Mouse (Mus musculus): ENCODE measurements around the gene Tnfrsf13c. TPM values are rescaled to one million over a fixed set of nuclear protein-coding genes. Genes with fewer than 3 reads are reported as not detected.
"Not testable (repeated sequence)": the region's sequence is repeated elsewhere in the genome, so short reads cannot be mapped to it uniquely, and the experiment has no call there.

The Tnfrsf13c gene
- polyA plus RNA-seq, 1 experiment from 2014 or later, result not detected

GRCm38 (mm10) chr15:82255248-82255647 lies 31.1 kb upstream of the Tnfrsf13c start:
- H3K36me3 ChIP-seq (ENCODE audit: control insufficient read depth, insufficient read depth, low read length), result no peaks in the 10 kb centered on the region
- DNase-seq, result peak; percentile 60
- H3K4me1 ChIP-seq (ENCODE audit: control insufficient read depth, insufficient read depth, low read length), result peaks cover 28% of the 10 kb centered on the region
- ATAC-seq (ENCODE audit: low FRiP score, low TSS enrichment), result no peak
- peak overlapping the region; percentile 90 for H3K27ac ChIP-seq (replicated peaks; ENCODE audit: low read depth, low read length)
- peak overlapping the region; percentile 61 for H3K4me2 ChIP-seq (ENCODE audit: low read length)
- H3K4me3 ChIP-seq (replicated peaks; ENCODE audit: low read depth, low read length), result peak overlapping the region; percentile 53; the same call in 1 of the 2 replicates
- no peaks in the 10 kb centered on the region for H3K9me3 ChIP-seq (ENCODE audit: control insufficient read depth, low read length)
- no peak overlapping the region for H3K9ac ChIP-seq (replicated peaks; ENCODE audit: low read length)
- 47% methylated on average over 4 of the region's 4 CpGs for WGBS
- H3K27me3 ChIP-seq (ENCODE audit: control insufficient read depth, insufficient read depth, low read length), result no peaks in the 10 kb centered on the region

GRCm38 (mm10) chr15:82252097-82252496 lies 27.9 kb upstream of the Tnfrsf13c start, which contains the start of gene 1500009C09Rik:
1500009C09Rik (plus strand) TSS chr15:82252397.
- DNase-seq, result no peak
- Histone ChIP-seq H3K4me1 (ENCODE audit: control insufficient read depth, insufficient read depth, low read length) (peaks cover 23% of the 10 kb centered on the region), H3K4me3 (replicated peaks; ENCODE audit: low read depth, low read length) (no peak within 1 kb of the TSS), H3K27ac (replicated peaks; ENCODE audit: low read depth, low read length) (no peak within 1 kb of the TSS), H3K27me3 (ENCODE audit: control insufficient read depth, insufficient read depth, low read length) (no peaks in the 10 kb centered on the region), H3K36me3 (ENCODE audit: control insufficient read depth, insufficient read depth, low read length) (no peaks in the 10 kb centered on the region), H3K9me3 (ENCODE audit: control insufficient read depth, low read length) (no peaks in the 10 kb centered on the region), H3K9ac (replicated peaks; ENCODE audit: low read length) (no peak within 1 kb of the TSS), H3K4me2 (ENCODE audit: low read length) (no peak within 1 kb of the TSS)
- WGBS, result 92% methylated on average over 6 of the region's 6 CpGs
- ATAC-seq (ENCODE audit: low FRiP score, low TSS enrichment), result no peak

- peaks cover 18% of the 10 kb centered on the region for H3K4me1 ChIP-seq (ENCODE audit: control insufficient read depth, insufficient read depth, low read length)
- no peaks in the 10 kb centered on the region for H3K27me3 ChIP-seq (ENCODE audit: control insufficient read depth, insufficient read depth, low read length)
- DNase-seq (no peak), ATAC-seq (ENCODE audit: low FRiP score, low TSS enrichment) (no peak)
- H3K4me2 ChIP-seq (ENCODE audit: low read length), result no peak overlapping the region
- H3K9ac ChIP-seq (replicated peaks; ENCODE audit: low read length), result no peak overlapping the region
- no peak overlapping the region for H3K4me3 ChIP-seq (replicated peaks; ENCODE audit: low read depth, low read length)
- no peaks in the 10 kb centered on the region for H3K9me3 ChIP-seq (ENCODE audit: control insufficient read depth, low read length)
- 98% methylated on average over 3 of the region's 3 CpGs for WGBS
- H3K27ac ChIP-seq (replicated peaks; ENCODE audit: low read depth, low read length), result no peak overlapping the region
- H3K36me3 ChIP-seq (ENCODE audit: control insufficient read depth, insufficient read depth, low read length), result no peaks in the 10 kb centered on the region
Observed at GRCm38 (mm10) chr15:82251579-82251978, 27.4 kb upstream of the Tnfrsf13c start.

GRCm38 (mm10) chr15:82247131-82247776 lies 23.1 kb upstream of the Tnfrsf13c start:
- peaks cover 5% of the 10 kb centered on the region; the same call in 1 of the 2 replicates for H3K4me1 ChIP-seq (ENCODE audit: control insufficient read depth, insufficient read depth, low read length)
- WGBS, result 84% methylated on average over 3 of the region's 3 CpGs
- no peak overlapping the region for H3K27ac ChIP-seq (replicated peaks; ENCODE audit: low read depth, low read length)
- H3K27me3 ChIP-seq (ENCODE audit: control insufficient read depth, insufficient read depth, low read length), result no peaks in the 10 kb centered on the region
- H3K9me3 ChIP-seq (ENCODE audit: control insufficient read depth, low read length), result no peaks in the 10 kb centered on the region
- no peak overlapping the region for H3K9ac ChIP-seq (replicated peaks; ENCODE audit: low read length)
- ATAC-seq (ENCODE audit: low FRiP score, low TSS enrichment) (no peak), DNase-seq (no peak)
- no peak overlapping the region for H3K4me2 ChIP-seq (ENCODE audit: low read length)
- no peak overlapping the region for H3K4me3 ChIP-seq (replicated peaks; ENCODE audit: low read depth, low read length)
- H3K36me3 ChIP-seq (ENCODE audit: control insufficient read depth, insufficient read depth, low read length), result no peaks in the 10 kb centered on the region

- Histone ChIP-seq H3K4me3 (replicated peaks; ENCODE audit: low read depth, low read length) (peak overlapping the region; percentile 73), H3K27ac (replicated peaks; ENCODE audit: low read depth, low read length) (0 out of 2 replicates have a peak overlapping the region, but pooled peaks have one; percentile 46), H3K4me2 (ENCODE audit: low read length) (peak overlapping the region; percentile 77)
- WGBS, result 25% methylated on average over 9 of the region's 9 CpGs
- not testable (repeated sequence) for DNase-seq; H3K36me3 ChIP-seq (ENCODE audit: control insufficient read depth, insufficient read depth, low read length); H3K9ac ChIP-seq (replicated peaks; ENCODE audit: low read length); H3K9me3 ChIP-seq (ENCODE audit: control insufficient read depth, low read length); H3K27me3 ChIP-seq (ENCODE audit: control insufficient read depth, insufficient read depth, low read length); H3K4me1 ChIP-seq (ENCODE audit: control insufficient read depth, insufficient read depth, low read length); ATAC-seq (ENCODE audit: low FRiP score, low TSS enrichment)
Observed at GRCm38 (mm10) chr15:82244805-82245161, 20.6 kb upstream of the Tnfrsf13c start.

- peak within 1 kb of the TSS; percentile 77 for H3K4me2 ChIP-seq (ENCODE audit: low read length)
- peak within 1 kb of the TSS; percentile 60 for H3K9ac ChIP-seq (replicated peaks; ENCODE audit: low read length)
- H3K27ac ChIP-seq (replicated peaks; ENCODE audit: low read depth, low read length), result peak within 1 kb of the TSS; percentile 46; the same call in 1 of the 2 replicates
- peak; percentile 96 for DNase-seq
- peaks cover 5% of the 10 kb centered on the region; the same call in 1 of the 2 replicates for H3K4me1 ChIP-seq (ENCODE audit: control insufficient read depth, insufficient read depth, low read length)
- WGBS, result under 1% methylated on average over 65 of the region's 65 CpGs
- peak; percentile 97 for ATAC-seq (ENCODE audit: low FRiP score, low TSS enrichment)
- no peaks in the 10 kb centered on the region for H3K36me3 ChIP-seq (ENCODE audit: control insufficient read depth, insufficient read depth, low read length)
- H3K27me3 ChIP-seq (ENCODE audit: control insufficient read depth, insufficient read depth, low read length), result no peaks in the 10 kb centered on the region
- H3K9me3 ChIP-seq (ENCODE audit: control insufficient read depth, low read length), result no peaks in the 10 kb centered on the region
- peak within 1 kb of the TSS; percentile 73 for H3K4me3 ChIP-seq (replicated peaks; ENCODE audit: low read depth, low read length)
Observed at GRCm38 (mm10) chr15:82244115-82244804, 20.1 kb upstream of the Tnfrsf13c start, which contains the start of gene Cenpm. Cenpm (minus strand) TSS chr15:82244748.

GRCm38 (mm10) chr15:82243742-82244114 lies 19.6 kb upstream of the Tnfrsf13c start:
- Histone ChIP-seq H3K9ac (replicated peaks; ENCODE audit: low read length) (peak overlapping the region; percentile 60), H3K4me2 (ENCODE audit: low read length) (peak overlapping the region; percentile 77), H3K4me3 (replicated peaks; ENCODE audit: low read depth, low read length) (peak overlapping the region; percentile 73), H3K4me1 (ENCODE audit: control insufficient read depth, insufficient read depth, low read length) (peaks cover 5% of the 10 kb centered on the region; the same call in 1 of the 2 replicates), H3K27ac (replicated peaks; ENCODE audit: low read depth, low read length) (no peak overlapping the region), H3K9me3 (ENCODE audit: control insufficient read depth, low read length) (no peaks in the 10 kb centered on the region), H3K27me3 (ENCODE audit: control insufficient read depth, insufficient read depth, low read length) (no peaks in the 10 kb centered on the region), H3K36me3 (ENCODE audit: control insufficient read depth, insufficient read depth, low read length) (no peaks in the 10 kb centered on the region)
- 10% methylated on average over 12 of the region's 12 CpGs for WGBS
- DNase-seq (no peak), ATAC-seq (ENCODE audit: low FRiP score, low TSS enrichment) (no peak)

GRCm38 (mm10) chr15:82243311-82243710 lies 19.1 kb upstream of the Tnfrsf13c start:
- no peak overlapping the region for H3K27ac ChIP-seq (replicated peaks; ENCODE audit: low read depth, low read length)
- DNase-seq (no peak), ATAC-seq (ENCODE audit: low FRiP score, low TSS enrichment) (no peak)
- no peaks in the 10 kb centered on the region for H3K36me3 ChIP-seq (ENCODE audit: control insufficient read depth, insufficient read depth, low read length)
- H3K27me3 ChIP-seq (ENCODE audit: control insufficient read depth, insufficient read depth, low read length), result no peaks in the 10 kb centered on the region
- H3K4me2 ChIP-seq (ENCODE audit: low read length), result peak overlapping the region; percentile 77
- no peaks in the 10 kb centered on the region for H3K9me3 ChIP-seq (ENCODE audit: control insufficient read depth, low read length)
- WGBS, result 79% methylated on average over 3 of the region's 3 CpGs
- peak overlapping the region; percentile 73 for H3K4me3 ChIP-seq (replicated peaks; ENCODE audit: low read depth, low read length)
- H3K4me1 ChIP-seq (ENCODE audit: control insufficient read depth, insufficient read depth, low read length), result peaks cover 5% of the 10 kb centered on the region; the same call in 1 of the 2 replicates
- peak overlapping the region; percentile 60 for H3K9ac ChIP-seq (replicated peaks; ENCODE audit: low read length)
